Mouse (Mus musculus): ENCODE results near the gene Mansc4.

The Mansc4 gene

GRCm38 (mm10) chr6:147086594-147087225, at the start of gene Mansc4:
TSS of gene Mansc4 (minus strand) at chr6:147087032.
- DNase-seq = no peak

DNA sequence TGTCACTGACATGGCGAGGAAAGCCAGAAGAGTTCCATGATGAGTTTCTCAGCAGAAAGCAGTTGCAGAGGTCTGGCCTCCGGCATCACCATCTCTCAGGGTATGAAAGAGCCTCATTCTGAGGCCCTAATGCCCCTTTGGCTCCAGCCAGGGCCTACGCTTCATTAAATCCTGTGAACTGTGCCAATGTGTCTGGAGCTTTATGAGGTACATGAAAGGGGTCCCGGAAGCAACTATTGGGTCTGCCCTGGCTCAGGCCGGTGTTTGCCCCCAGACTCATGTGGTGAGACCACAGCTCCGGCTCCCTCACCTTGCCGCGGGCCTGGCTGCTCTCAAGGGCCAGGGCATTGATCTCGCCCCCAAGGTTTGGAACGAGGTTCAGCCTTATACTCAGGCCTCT, 40.4 kb upstream of the Mansc4 start:
- no peak for DNase-seq

DNA sequence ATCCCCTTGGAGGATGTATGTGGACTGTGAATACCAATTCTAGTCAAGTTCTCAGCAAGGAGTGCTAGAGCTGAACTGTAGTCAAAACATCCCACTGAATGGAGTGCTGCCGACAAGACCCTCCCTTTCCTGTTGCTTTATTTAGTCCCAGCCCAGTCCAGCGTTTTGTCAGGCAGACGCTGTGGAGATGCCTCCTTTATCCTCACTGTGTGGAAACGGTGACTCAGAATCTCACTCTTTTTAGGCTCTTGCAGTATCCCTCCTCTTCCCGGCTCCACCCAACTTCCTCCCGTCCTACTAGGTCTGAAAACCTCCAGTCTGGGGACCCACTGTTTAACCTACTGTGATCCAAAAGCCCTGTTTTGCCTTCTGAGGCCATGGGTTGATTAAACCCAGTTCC, 34.5 kb upstream of the Mansc4 start:
- DNase-seq = no peak

GRCm38 (mm10) chr6:147118190-147118589, 31.4 kb upstream of the Mansc4 start:
- DNase-seq = no peak

GRCm38 (mm10) chr6:147117764-147118163, 30.9 kb upstream of the Mansc4 start:
- DNase-seq = no peak

DNA sequence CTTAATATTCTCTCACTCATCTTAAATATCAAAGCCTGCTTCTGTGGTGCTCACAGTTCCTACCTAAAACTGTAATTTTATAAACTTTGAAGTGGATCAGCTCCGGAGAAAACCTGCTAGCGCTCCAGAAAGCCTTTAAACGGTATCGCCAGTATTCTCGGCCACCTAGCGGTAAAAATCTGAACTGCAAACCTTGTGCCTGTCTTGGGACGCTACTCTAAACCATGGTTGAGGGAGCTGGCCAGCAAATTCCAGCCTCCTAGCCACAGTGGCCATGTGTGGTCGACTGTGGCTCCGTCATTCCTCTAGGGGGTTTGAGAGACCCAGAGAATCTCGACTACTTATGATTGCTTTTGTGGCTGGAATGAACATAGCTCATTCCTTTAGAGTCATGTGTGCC, 29.7 kb upstream of the Mansc4 start:
- DNase-seq = peak; percentile 42

DNA sequence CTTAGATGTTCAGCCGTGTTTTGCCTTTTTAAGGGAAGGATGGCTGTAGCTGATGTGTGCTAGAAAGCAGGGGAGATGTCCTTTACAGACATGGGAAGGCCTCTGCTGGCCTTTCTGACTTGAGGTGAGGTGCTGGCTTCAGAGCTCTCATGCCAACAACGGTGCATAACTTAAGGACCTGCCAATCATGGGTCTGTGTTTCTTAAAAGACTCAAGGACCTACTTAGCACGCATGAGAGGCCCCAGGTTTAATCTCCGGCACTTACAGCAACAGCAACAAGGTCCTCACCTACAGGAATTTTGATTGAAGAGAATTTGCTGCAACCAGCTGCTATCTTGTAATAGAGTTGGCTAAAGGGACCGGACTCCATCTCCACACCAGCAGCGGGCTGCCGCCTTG, 22.5 kb upstream of the Mansc4 start:
- DNase-seq = no peak

GRCm38 (mm10) chr6:147106716-147107115, 19.9 kb upstream of the Mansc4 start:
- DNase-seq = no peak

DNA sequence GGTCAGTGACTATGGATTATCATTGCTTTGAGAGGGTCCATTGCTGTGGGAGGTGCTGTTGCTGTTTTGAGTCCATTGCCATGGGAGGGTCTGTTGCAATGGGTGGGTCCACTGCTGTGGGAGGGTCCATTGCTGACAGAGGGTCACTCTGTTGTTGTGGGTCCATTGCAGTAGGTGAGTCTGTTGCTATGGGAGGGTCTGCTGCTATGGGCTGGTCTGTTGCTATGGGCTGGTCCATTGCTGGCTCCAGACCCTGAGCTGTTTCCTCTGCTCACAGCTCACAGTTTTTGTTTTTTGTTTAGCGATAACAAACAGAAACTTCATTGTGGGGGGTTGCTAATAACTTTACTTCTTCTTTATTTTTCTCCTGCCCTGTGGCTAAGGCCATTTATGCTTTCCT, 18.7 kb upstream of the Mansc4 start:
- DNase-seq = no peak

- no peak for DNase-seq
Measured at GRCm38 (mm10) chr6:147102293-147102692, 15.5 kb upstream of the Mansc4 start.

- no peak for DNase-seq
Measured at GRCm38 (mm10) chr6:147099458-147100277, 12.8 kb upstream of the Mansc4 start.

DNA sequence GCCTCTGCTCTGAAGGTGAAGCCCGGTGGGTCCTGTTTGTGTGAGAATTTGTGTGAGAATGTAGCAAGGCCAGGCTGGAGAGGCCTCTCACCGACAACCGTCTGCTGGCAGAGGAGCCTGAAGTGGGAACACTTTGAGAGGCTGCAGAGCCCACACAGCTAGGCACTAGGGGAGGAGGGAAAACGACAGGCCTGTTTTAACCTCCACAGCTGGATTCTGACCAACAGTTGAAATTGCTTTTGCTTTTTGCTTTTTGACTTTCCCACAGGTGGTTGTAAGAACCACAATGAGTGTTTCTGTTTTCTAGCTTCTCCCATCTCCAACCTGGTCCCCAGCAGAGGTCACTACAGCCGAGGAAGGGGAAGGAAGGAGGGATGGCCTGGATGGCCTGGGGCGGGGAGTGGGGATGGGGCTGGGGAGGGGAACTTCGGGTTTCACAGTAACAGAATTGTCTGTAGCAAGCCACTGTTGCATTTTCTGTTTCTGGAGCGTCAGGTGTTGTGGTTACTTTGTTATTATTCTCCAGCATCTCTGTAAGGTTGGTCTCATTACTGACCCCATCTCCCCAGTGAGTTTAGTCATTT, 10.6 kb upstream of the Mansc4 start:
- DNase-seq = no peak

GRCm38 (mm10) chr6:147096934-147097333, 10.1 kb upstream of the Mansc4 start:
- no peak for DNase-seq

DNA sequence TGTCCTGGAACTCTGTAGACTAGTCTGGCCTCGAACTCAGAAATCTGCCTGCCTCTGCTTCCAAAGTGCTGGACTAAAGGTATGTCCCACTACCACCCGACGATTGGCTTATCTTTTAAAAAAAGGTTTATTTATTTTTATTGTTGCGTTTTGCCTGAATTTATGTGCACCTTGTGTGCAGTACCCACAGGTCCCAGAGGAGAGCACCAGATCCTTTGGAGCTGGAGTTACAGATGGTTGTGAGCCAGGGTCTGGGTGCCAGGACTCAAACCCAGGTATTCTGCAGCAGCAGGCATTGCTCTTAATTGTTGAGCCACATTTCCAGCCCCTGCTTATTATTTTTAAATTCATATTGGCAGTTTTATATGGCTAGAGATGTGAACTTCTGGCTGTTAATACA, 9.3 kb upstream of the Mansc4 start:
- DNase-seq = no peak

DNA sequence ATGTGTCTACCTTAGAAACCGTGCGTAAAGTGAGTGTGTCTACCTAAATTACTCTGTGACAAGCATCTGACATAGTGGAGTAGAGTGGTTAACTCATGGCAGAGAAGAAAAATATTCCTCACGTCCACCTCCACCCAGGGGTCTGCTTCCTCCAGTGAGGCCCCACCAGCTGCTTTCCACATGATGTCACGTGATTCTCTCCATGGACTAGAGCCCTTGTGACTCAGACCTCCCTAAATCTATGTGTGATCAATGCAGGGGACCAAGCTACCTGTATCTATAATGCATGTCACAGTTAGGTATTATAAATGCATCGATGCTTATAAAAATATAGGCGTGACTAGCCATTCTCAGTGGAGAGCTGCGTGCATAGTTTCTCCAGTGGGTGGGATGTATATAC, 7.9 kb upstream of the Mansc4 start:
- no peak for DNase-seq

DNA sequence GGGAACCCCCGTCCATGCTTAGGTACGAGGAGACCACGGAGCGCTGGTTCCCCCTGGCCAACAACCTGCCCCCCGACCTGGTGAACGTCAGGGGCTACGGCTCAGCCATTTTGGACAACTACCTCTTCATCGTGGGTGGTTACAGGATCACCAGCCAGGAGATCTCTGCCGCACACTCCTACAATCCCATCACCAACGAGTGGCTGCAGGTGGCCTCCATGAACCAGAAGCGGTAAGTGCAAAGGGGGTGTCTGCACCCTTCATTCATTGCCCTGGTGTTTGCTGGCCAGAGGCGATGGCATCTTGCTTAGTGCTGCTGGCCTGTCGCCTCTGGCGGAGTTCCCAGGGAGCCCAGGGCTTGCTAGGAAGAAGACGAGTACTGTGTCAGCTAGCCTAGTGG, 5.3 kb upstream of the Mansc4 start:
- DNase-seq = peak; percentile 52

DNA sequence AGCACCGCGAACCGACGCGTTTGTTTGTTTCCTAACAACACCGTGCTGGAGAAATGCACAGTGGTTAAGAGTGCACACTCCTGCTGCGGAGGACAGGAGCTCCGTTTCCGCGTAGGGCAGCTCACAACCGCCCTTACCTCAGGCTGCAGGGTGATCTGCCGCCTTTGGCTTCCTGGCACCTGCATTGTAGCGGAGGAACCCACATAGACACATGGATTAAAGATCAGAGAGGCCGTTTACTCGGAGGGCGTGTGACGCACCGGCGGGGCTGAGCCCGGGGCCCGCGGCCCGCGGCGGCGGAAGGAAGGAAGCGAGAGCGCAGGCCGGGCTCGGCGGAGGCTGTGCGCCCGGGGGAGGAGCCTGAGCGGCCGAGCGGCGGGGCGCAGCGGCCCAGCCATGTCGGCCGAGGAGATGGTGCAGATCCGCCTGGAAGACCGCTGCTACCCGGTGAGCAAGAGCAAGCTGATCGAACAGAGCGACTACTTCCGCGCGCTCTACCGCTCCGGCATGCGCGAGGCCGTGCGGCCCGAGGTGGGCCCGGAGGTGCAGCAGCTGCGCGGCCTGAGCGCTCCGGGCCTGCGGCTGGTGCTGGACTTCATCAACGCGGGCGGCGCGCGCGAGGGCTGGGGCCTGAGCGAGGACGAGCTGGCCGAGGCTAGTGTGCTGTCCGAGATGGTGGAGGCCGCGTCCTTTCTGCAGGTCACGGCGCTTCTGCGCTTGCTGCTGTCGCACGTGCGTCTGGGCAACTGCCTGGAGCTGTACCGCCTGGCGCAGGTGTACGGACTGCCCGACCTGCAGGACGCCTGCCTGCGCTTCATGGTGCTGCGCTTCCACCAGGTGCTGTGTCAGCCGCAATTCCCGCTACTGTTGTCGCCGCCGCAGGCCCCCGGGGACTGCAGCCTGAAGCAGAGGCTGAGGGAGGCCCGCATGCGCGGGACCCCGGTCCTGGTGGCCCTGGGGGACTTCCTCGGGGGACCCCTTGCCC, 4.6 kb upstream of the Mansc4 start, which contains the start of gene Klhl42:
Klhl42 (plus strand) TSS at position 244 of the 985 bp plus-strand sequence.
- DNase-seq = peak; percentile 60

DNA sequence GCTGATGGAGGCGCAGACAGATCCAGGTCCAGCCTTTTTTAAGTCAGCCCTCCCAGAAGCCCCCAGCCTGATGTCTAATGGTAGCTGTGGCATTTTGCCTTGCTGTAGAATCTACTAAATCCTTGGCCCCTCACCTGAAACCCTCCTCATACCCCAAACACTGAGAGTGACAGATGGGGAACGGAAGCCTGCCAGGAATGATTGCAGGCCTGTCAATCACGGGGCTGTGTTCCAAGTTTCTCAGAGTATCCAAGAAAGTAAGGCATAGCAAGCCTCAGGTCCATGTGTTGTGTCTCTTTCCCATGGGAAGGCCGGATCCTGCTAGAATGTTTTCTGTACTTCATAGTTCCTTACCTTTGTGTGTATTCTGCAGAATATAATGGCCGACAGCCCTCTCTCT, 3.4 kb upstream of the Mansc4 start:
- DNase-seq = no peak

- no peak for DNase-seq
Measured at GRCm38 (mm10) chr6:147088517-147088916, 1.7 kb upstream of the Mansc4 start.

GRCm38 (mm10) chr6:147087736-147088135, 904 bp upstream of the Mansc4 start:
- no peak for DNase-seq

GRCm38 (mm10) chr6:147085398-147086040, 1.3 kb downstream of the Mansc4 start:
- no peak for DNase-seq

DNA sequence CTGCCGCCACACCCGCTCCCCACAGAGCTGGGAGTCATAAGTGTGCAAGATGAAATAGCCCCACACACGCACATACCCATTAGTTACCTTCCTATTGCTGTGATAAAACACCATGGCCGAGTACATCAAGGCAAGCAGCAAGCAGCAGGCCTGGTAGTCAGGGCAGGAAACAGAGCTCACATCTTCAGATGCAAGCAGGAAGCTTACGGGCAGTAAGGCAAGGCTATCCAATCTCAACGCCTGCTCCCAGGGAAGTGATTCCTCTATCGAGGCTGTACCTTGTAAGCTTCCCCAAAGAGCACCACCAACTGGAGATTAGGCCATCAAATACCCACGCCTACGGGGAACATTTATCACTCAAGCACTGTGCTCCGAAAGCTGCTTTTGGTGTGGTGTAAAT, 6.9 kb downstream of the Mansc4 start:
- no peak for DNase-seq
